Mouse (Mus musculus) heart, embryonic 15.5 days (tissue): ENCODE measurements around the gene Rnf217. TPM values are rescaled to one million over a fixed set of nuclear protein-coding genes. Genes with fewer than 3 reads are reported as not detected.

Source experiments
- ATAC-seq: fragments of 200-750 bp; cut with Nextera tagmentation; replicated peaks from 2 replicates; pipeline ENCODE4 v1.8.0; 2017; ENCODE audit warnings: low read depth, moderate TSS enrichment; ENCODE audit not compliant: insufficient number of reproducible peaks, insufficient read depth, low FRiP score
- H3K27ac ChIP-seq: fragments of 300-500 bp; sonication (generic); 2 replicates; pipeline ENCODE4 v1.5.1; 2015; ENCODE audit warnings: mild to moderate bottlenecking, inconsistent platforms
- H3K27me3 ChIP-seq: fragments of 300-500 bp; sonication (generic); 2 replicates; pipeline ENCODE4 v1.6.1; 2015; ENCODE audit warnings: inconsistent platforms
- H3K36me3 ChIP-seq: fragments of 300-500 bp; sonication (generic); 2 replicates; pipeline ENCODE4 v1.6.1; 2015; ENCODE audit warnings: mild to moderate bottlenecking, inconsistent platforms
- H3K4me1 ChIP-seq: fragments of 300-500 bp; sonication (generic); replicated peaks from 2 replicates; pipeline ENCODE4 v1.6.1; 2015; ENCODE audit warnings: inconsistent platforms
- H3K4me2 ChIP-seq: fragments of 300-500 bp; sonication (generic); 2 replicates; pipeline ENCODE4 v1.6.1; 2015; ENCODE audit warnings: inconsistent platforms, mild to moderate bottlenecking, moderate library complexity
- H3K4me3 ChIP-seq: fragments of 300-500 bp; sonication (generic); 2 replicates; pipeline ENCODE4 v1.5.1; 2015; ENCODE audit warnings: mild to moderate bottlenecking, inconsistent platforms
- H3K9ac ChIP-seq: fragments of 300-500 bp; sonication (generic); 2 replicates; pipeline ENCODE4 v1.6.1; 2015; ENCODE audit warnings: mild to moderate bottlenecking, inconsistent platforms
- H3K9me3 ChIP-seq: fragments of 300-500 bp; sonication (generic); replicated peaks from 2 replicates; pipeline ENCODE4 v1.6.1; 2016; ENCODE audit warnings: inconsistent platforms
- WGBS: fragments of 180-500 bp; shearing (Covaris S2); methylation state at CpG from one replicate; pipeline ENCODE4 v1.1.7; 2015; ENCODE audit warnings: mixed read lengths; 5-methylcytosine and 5-hydroxymethylcytosine counted together
- polyA plus RNA-seq: library from polyadenylated mRNA; unstranded; fragments of >200 nt; fragmentation: Nextera tagmentation; extraction: Ambion mirVana; gene quantifications from 2 replicates; pipeline ENCODE4 v1.2.1, GENCODE M21; 2015

The Rnf217 gene
- polyA plus RNA-seq, 1 experiment from 2014 or later = 0.88 TPM

GRCm38 (mm10) chr10:31467043-31467898 lies 141.7 kb downstream of the Rnf217 start:
- Histone ChIP-seq H3K27me3 (no peaks in the 10 kb centered on the region), H3K36me3 (no peaks in the 10 kb centered on the region), H3K4me3 (no peak overlapping the region), H3K4me2 (no peak overlapping the region), H3K4me1 (no peaks in the 10 kb centered on the region), H3K9me3 (no peaks in the 10 kb centered on the region), H3K9ac (no peak overlapping the region), H3K27ac (no peak overlapping the region)
- ATAC-seq = no peak
- WGBS = 59% methylated on average over 10 of the region's 10 CpGs

DNA sequence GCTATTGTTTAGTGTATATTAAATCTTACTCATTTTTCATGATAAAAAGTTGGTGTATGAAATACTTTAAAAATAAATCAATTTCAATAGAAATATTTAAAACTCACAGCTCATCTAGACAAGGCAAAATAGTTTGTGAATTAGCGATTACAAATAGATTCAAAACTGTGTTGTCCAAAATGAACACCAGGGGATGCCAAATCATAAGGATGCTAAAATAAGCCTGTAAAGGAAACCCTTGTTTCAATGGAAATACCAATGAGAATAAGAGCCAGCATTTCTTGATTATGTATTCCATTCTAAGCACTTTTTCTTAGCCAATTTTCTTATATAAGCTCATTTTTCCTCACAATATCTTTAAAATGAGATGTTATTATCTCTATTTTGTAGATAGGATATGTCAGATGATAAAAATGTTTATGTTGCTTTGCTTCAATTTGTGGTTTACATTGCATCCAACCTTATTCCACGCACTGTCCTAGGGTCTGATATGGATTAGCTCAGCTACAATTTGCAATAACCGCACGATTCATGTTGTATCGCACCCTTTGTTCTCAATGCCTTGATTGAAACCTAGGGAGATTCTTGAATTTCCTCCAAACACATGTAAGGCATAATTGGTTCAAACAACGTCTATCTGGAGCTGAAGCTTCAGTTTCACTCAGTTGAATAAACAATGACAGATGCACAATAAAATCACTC lies 143.0 kb downstream of the Rnf217 start:
- no peaks in the 10 kb centered on the region for H3K9me3 ChIP-seq
- no peak for ATAC-seq

GRCm38 (mm10) chr10:31465424-31465823 lies 143.6 kb downstream of the Rnf217 start:
- no peaks in the 10 kb centered on the region for H3K36me3 ChIP-seq
- H3K9ac ChIP-seq = no peak overlapping the region
- H3K4me1 ChIP-seq = no peaks in the 10 kb centered on the region
- H3K27me3 ChIP-seq = no peaks in the 10 kb centered on the region
- no peak overlapping the region for H3K27ac ChIP-seq
- WGBS = 64% methylated on average over 4 of the region's 4 CpGs
- H3K9me3 ChIP-seq = no peaks in the 10 kb centered on the region
- no peak overlapping the region for H3K4me2 ChIP-seq
- ATAC-seq = no peak
- H3K4me3 ChIP-seq = no peak overlapping the region

More for the DNA sequence above, 143.0 kb downstream of the Rnf217 start:
- no peak overlapping the region for H3K4me3 ChIP-seq
- no peaks in the 10 kb centered on the region for H3K36me3 ChIP-seq
- H3K9ac ChIP-seq = no peak overlapping the region
- no peaks in the 10 kb centered on the region for H3K27me3 ChIP-seq
- H3K27ac ChIP-seq = no peak overlapping the region
- H3K4me2 ChIP-seq = no peak overlapping the region
- no peaks in the 10 kb centered on the region for H3K4me1 ChIP-seq
- WGBS = 82% methylated on average over 6 of the region's 6 CpGs

- no peak overlapping the region for H3K4me2 ChIP-seq
- H3K4me1 ChIP-seq = no peaks in the 10 kb centered on the region
- no peaks in the 10 kb centered on the region for H3K27me3 ChIP-seq
- H3K36me3 ChIP-seq = no peaks in the 10 kb centered on the region
- no peak overlapping the region for H3K9ac ChIP-seq
- no peaks in the 10 kb centered on the region for H3K9me3 ChIP-seq
- H3K4me3 ChIP-seq = no peak overlapping the region
- 83% methylated on average over 2 of the region's 2 CpGs for WGBS
- H3K27ac ChIP-seq = no peak overlapping the region
- no peak for ATAC-seq
Measured at GRCm38 (mm10) chr10:31463044-31463443, 145.9 kb downstream of the Rnf217 start.

DNA sequence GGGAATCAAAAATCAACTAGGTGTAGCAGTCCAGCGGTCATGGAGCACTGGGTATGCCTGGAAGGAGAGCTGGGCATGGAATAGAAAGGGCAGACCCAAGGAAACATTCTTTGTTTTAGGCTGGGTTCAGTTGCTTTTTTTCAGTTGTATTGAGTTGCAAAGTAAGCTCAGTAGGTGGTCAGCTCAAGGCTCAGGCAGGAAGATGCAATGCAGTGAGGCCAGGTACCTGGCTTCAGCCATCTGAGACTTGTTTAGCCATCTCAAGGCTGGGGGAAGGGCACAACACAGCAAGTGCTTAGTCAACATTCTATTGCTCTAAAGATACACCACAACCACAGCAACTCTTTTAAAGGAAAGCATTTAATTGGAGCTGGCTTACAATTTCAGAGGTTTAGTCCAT lies 152.2 kb downstream of the Rnf217 start:
- Histone ChIP-seq H3K4me1 (no peaks in the 10 kb centered on the region), H3K4me2 (no peak overlapping the region), H3K4me3 (no peak overlapping the region), H3K9me3 (no peaks in the 10 kb centered on the region), H3K9ac (no peak overlapping the region), H3K27me3 (no peaks in the 10 kb centered on the region), H3K36me3 (no peaks in the 10 kb centered on the region), H3K27ac (no peak overlapping the region)
- 57% methylated on average over 1 of the region's 1 CpGs for WGBS
- no peak for ATAC-seq

GRCm38 (mm10) chr10:31447083-31447482 lies 161.9 kb downstream of the Rnf217 start:
- no peaks in the 10 kb centered on the region for H3K9me3 ChIP-seq
- no peaks in the 10 kb centered on the region for H3K27me3 ChIP-seq
- 34% methylated on average over 1 of the region's 1 CpGs for WGBS
- no peak overlapping the region for H3K27ac ChIP-seq
- no peaks in the 10 kb centered on the region for H3K4me1 ChIP-seq
- ATAC-seq = no peak
- no peak overlapping the region for H3K4me3 ChIP-seq
- H3K36me3 ChIP-seq = no peaks in the 10 kb centered on the region
- H3K9ac ChIP-seq = no peak overlapping the region
- no peak overlapping the region for H3K4me2 ChIP-seq

DNA sequence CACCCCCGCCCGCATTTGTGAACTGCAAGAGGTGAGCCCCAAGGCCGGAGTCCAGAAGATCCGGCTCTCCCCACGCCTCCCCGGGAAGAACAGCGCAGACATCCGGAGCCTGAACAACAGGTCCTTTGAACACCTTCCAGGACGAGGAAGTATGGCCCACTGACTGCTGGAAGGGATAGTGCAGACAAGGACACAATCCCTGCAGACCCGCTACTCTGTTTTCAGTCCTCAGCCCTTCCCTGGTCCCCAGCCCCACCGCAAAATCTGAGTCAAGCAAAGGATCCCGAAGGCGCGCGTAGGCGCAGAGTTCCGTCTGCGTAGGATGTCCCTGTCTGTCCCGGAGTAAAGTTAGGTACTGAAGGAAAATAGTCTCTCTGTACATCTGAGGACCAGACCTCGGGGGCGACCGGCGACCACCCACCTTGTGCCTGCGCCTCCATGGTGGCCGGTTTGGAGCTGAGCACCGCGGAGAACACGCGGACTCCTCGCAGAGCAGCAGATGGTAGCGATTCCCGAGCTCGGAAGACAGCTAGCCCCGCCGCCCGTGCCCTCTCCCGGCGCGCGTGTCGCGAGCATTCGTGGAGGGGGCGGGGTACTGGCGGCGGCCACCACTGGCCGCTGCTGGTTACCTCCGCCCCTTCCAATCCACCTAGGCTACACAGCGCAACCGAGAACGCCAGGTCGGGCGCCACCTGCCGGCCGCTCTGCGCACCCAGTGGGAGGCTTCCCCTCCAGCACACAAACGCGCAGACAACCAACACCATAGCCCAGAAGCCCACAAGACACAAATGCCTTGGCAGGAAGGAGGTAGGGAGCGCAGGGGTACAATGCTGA lies 163.5 kb downstream of the Rnf217 start, which contains the start of gene Tpd52l1:
TSS of gene Tpd52l1 (minus strand) at position 668 of the 834 bp plus-strand sequence.
- peak; percentile 96 for ATAC-seq
- Histone ChIP-seq H3K4me1 (no peaks in the 10 kb centered on the region), H3K4me2 (peak within 1 kb of the TSS; percentile 91), H3K36me3 (no peaks in the 10 kb centered on the region), H3K27me3 (no peaks in the 10 kb centered on the region), H3K9me3 (no peaks in the 10 kb centered on the region), H3K9ac (peak within 1 kb of the TSS; percentile 70), H3K4me3 (peak within 1 kb of the TSS; percentile 71), H3K27ac (no peak within 1 kb of the TSS)
- WGBS = 1% methylated on average over 59 of the region's 59 CpGs

DNA sequence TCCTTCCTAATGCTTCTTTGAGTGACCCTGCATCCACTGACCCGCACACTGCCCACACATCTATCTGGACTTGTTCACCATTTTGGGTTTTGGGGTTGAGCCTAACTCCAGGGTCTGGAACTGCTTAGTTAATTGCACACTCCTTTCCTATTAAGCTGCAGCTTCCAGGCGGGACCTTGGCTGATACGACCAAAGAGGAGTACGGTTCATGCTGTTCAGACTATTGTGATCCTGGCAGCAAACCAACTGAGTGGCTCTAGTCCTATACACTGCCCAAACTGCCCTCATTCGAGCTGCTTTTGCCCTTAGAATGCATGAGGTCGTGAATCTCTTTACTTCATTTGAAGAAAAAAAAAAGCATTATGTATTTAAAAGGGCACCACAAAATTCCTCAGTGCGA lies 164.8 kb downstream of the Rnf217 start:
- Histone ChIP-seq H3K4me1 (no peaks in the 10 kb centered on the region), H3K27me3 (no peaks in the 10 kb centered on the region), H3K27ac (no peak overlapping the region), H3K9ac (no peak overlapping the region), H3K36me3 (no peaks in the 10 kb centered on the region), H3K4me2 (no peak overlapping the region), H3K4me3 (no peak overlapping the region), H3K9me3 (no peaks in the 10 kb centered on the region)
- WGBS = 76% methylated on average over 7 of the region's 7 CpGs
- no peak for ATAC-seq

Other genes with a start within 250 kb of the Rnf217 start
- 12.2 and 13.8 TPM in 2 replicates for gene Tpd52l1, start 163.2 kb downstream of the Rnf217 start, polyA plus RNA-seq